Mouse (Mus musculus): Measurements from ENCODE around the gene Tex9. TPM values are rescaled to one million over a fixed set of nuclear protein-coding genes. Genes with fewer than 3 reads are reported as not detected.

The Tex9 gene
- 36.4 and 38.6 TPM in 2 replicates for polyA plus RNA-seq (2015; fragmentation: Nextera tagmentation; extraction: Ambion mirVana)

DNA sequence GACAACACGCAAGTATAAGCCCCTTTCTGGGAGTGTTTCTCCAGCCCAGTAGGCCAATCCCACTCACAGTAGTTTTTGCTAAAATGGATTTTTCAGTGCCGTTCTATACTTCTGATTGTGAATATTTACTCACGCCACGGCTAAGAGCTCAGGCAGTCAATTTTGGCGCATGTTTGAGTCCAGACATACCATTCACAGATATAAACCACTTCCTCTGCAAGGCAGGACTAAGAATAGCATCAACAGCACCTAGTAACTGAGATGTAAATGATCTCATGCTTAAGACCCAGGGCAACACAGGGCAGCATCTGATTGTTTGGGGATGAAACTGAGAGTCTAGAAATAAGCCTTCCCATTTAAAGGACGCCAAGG lies at the start of gene Tex9:
TSS of gene Tex9 (minus strand) at position 19 of the 372 bp plus-strand sequence.
- peak; percentile 62 for ATAC-seq (ENCODE audit: low read depth)
- peaks cover 17% of the 10 kb centered on the region for H3K4me1 ChIP-seq (replicated peaks)
- H3K9ac ChIP-seq: peak within 1 kb of the TSS; percentile 80
- H3K4me2 ChIP-seq: peak within 1 kb of the TSS; percentile 80
- H3K4me3 ChIP-seq: peak within 1 kb of the TSS; percentile 76
- no peaks in the 10 kb centered on the region for H3K9me3 ChIP-seq
- H3K36me3 ChIP-seq: no peaks in the 10 kb centered on the region
- WGBS: 12% methylated on average over 6 of the region's 6 CpGs
- no peaks in the 10 kb centered on the region for H3K27me3 ChIP-seq
- H3K27ac ChIP-seq (replicated peaks): peak within 1 kb of the TSS; percentile 87

DNA sequence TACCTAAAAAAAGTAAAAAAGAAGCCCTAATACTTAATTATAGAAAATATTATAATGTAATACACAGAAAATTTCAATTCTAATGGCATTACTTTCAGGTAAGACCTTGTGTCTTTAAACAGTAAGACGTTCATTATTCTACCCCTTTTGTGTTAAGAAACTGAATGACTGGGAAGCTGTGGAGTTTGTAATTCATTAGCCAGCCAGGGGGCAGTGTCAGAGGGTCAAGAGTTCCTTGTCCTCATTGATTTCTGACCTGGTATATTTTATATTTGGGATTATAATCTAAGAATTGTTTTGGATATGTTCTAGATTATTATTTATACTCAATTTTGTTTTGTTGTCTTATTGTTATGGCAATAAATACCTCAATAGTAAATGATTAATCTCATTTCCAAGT lies 45.1 kb upstream of the Tex9 start:
- Histone ChIP-seq H3K36me3 (peaks cover 5% of the 10 kb centered on the region), H3K4me2 (no peak overlapping the region), H3K27me3 (no peaks in the 10 kb centered on the region), H3K9me3 (no peaks in the 10 kb centered on the region), H3K9ac (no peak overlapping the region), H3K27ac (replicated peaks) (no peak overlapping the region), H3K4me1 (replicated peaks) (peaks cover 15% of the 10 kb centered on the region), H3K4me3 (no peak overlapping the region)
- no peak for ATAC-seq (ENCODE audit: low read depth)
- WGBS: 34% methylated on average over 1 of the region's 1 CpGs

DNA sequence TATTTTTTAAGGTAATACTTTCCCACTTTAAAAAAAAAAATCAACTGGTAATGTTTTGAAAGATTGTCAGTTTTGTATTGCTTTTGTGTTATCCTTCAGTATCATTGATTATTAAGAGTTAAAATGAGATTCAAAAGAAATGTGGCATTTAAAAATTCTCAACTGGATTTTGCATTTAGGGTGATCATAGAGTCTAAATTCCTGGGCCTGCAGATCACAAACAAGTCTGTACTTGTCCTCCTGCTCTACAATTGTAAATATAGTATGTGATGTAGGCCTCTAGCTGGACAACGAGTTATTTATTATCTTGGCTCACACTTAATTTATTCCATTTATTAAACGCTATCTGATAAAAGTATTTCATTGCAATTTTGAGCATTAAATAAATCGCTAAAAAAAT lies 43.4 kb upstream of the Tex9 start:
- Histone ChIP-seq H3K27ac (replicated peaks) (no peak overlapping the region), H3K4me1 (replicated peaks) (peaks cover 25% of the 10 kb centered on the region), H3K36me3 (peaks cover 3% of the 10 kb centered on the region), H3K9me3 (no peaks in the 10 kb centered on the region), H3K4me3 (no peak overlapping the region), H3K4me2 (peak overlapping the region; percentile 67), H3K9ac (no peak overlapping the region), H3K27me3 (no peaks in the 10 kb centered on the region)
- WGBS: 83% methylated on average over 3 of the region's 3 CpGs
- no peak for ATAC-seq (ENCODE audit: low read depth)

DNA sequence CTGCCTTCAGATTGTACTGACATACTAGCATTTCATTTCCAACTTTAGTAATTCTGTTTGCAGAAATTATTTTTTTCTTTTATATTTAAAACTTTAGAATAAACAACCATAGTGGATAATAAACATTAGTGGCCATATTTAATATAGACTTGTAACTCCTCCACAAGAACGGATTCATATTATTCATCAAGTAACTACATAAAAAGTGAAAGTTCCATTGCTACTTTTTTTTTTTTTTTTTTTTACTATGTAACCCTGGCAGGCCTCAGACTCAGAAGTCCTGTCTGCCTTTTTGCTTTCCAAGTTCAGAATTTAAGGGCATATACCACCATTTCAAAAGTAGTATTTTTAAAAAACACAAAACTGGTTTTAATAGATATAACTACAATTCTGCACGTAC lies 43.0 kb upstream of the Tex9 start:
- peak overlapping the region; percentile 67 for H3K4me2 ChIP-seq
- H3K9ac ChIP-seq: no peak overlapping the region
- no peak overlapping the region for H3K27ac ChIP-seq (replicated peaks)
- H3K4me3 ChIP-seq: peak overlapping the region; percentile 35
- WGBS: 94% methylated on average over 2 of the region's 2 CpGs
- ATAC-seq (ENCODE audit: low read depth): no peak
- peaks cover 25% of the 10 kb centered on the region for H3K4me1 ChIP-seq (replicated peaks)
- no peaks in the 10 kb centered on the region for H3K36me3 ChIP-seq
- H3K27me3 ChIP-seq: no peaks in the 10 kb centered on the region
- no peaks in the 10 kb centered on the region for H3K9me3 ChIP-seq

DNA sequence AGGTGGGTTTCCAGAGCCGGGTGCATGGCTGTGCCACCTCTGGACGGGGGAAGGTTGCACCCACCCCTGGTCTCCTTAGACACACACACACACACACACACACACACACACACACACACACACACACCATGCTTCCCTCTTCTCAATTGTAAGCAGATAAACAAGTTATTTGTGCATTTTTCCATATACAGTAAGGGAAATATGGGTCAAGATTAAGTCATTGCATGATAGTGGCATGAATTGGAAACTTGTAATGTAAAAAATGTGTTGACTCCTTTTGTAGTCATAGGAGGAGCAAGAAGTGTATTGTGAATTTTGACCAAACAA lies 41.0 kb upstream of the Tex9 start:
- peaks cover 25% of the 10 kb centered on the region for H3K4me1 ChIP-seq (replicated peaks)
- H3K27me3 ChIP-seq: no peaks in the 10 kb centered on the region
- peak overlapping the region; percentile 67 for H3K4me2 ChIP-seq
- no peaks in the 10 kb centered on the region for H3K36me3 ChIP-seq
- H3K9me3 ChIP-seq: no peaks in the 10 kb centered on the region
- H3K4me3 ChIP-seq: peak overlapping the region; percentile 92
- WGBS: 0% methylated on average over 2 of the region's 2 CpGs
- peak overlapping the region; percentile 100 for H3K27ac ChIP-seq (replicated peaks)
- H3K9ac ChIP-seq: peak overlapping the region; percentile 96
- peak; percentile 17 for ATAC-seq (ENCODE audit: low read depth)

DNA sequence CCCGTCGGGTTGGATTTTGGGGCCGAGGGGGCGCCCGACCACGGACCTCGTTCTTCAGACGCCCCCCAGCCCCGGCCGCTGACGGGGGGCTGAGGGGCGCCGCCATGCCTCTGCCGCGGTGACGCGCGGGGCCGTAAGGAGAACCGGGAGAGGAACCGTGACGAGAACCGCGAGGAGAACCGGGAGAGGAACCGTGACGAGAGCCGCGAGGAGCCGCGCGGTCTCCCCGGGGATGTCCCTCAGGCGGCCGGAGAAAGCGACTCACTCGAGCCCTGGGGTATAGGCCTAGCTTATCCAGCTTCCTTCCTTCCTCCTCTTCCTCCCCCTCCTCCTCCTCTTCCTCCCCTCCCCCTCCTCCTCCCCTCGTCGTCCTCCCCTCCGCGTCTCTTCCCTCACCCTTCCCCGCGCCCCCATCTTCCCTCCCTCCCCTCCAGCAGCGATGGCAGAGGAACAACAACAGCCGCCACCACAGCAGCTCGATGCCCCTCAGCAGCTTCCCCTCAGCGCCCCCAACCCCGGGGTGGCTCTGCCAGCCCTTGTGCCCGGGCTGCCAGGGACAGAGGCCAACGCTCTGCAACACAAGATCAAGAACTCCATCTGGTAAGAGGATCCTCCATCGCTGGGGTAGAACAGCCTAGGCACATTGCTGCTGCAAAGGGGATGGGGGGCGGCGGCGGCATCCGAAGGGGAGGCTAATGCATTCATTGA lies 40.5 kb upstream of the Tex9 start:
- WGBS: under 1% methylated on average over 40 of the region's 55 CpGs
- H3K36me3 ChIP-seq: no peaks in the 10 kb centered on the region
- H3K9ac ChIP-seq: peak overlapping the region; percentile 96
- peak overlapping the region; percentile 92 for H3K4me3 ChIP-seq
- peak overlapping the region; percentile 100 for H3K27ac ChIP-seq (replicated peaks)
- H3K4me1 ChIP-seq (replicated peaks): peaks cover 25% of the 10 kb centered on the region
- no peaks in the 10 kb centered on the region for H3K9me3 ChIP-seq
- peak overlapping the region; percentile 67 for H3K4me2 ChIP-seq
- H3K27me3 ChIP-seq: no peaks in the 10 kb centered on the region
- peak; percentile 62 for ATAC-seq (ENCODE audit: low read depth)

DNA sequence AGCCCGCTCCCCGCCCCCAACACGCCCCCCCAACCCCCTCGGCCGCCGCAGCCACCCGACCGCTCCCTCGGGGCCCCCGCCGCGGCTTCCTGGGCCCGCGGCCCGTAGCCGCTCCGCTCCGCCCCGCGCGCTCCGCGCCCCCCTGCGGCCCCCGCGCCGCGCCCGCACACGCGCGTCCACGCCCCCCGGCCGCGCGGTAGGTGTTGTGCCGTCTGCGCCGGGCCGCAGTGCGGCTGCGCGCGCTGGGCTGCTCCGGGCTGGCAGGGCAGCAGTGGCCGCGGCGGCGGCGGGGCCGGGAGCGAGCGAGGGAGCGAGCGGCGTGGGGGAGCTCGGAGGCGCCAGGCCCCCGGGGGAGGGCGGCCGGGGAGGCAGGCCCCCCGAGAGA lies 40.0 kb upstream of the Tex9 start, which contains the start of gene Rfx7:
TSS of gene Rfx7 (plus strand) at position 245 of the 385 bp plus-strand sequence.
- WGBS: 1% methylated on average over 23 of the region's 63 CpGs
- peak; percentile 94 for ATAC-seq (ENCODE audit: low read depth)
- no peaks in the 10 kb centered on the region for H3K27me3 ChIP-seq
- H3K9ac ChIP-seq: peak within 1 kb of the TSS; percentile 96
- no peaks in the 10 kb centered on the region for H3K36me3 ChIP-seq
- H3K4me2 ChIP-seq: peak within 1 kb of the TSS; percentile 67
- peaks cover 25% of the 10 kb centered on the region for H3K4me1 ChIP-seq (replicated peaks)
- H3K27ac ChIP-seq (replicated peaks): peak within 1 kb of the TSS; percentile 100
- peak within 1 kb of the TSS; percentile 92 for H3K4me3 ChIP-seq
- H3K9me3 ChIP-seq: no peaks in the 10 kb centered on the region

DNA sequence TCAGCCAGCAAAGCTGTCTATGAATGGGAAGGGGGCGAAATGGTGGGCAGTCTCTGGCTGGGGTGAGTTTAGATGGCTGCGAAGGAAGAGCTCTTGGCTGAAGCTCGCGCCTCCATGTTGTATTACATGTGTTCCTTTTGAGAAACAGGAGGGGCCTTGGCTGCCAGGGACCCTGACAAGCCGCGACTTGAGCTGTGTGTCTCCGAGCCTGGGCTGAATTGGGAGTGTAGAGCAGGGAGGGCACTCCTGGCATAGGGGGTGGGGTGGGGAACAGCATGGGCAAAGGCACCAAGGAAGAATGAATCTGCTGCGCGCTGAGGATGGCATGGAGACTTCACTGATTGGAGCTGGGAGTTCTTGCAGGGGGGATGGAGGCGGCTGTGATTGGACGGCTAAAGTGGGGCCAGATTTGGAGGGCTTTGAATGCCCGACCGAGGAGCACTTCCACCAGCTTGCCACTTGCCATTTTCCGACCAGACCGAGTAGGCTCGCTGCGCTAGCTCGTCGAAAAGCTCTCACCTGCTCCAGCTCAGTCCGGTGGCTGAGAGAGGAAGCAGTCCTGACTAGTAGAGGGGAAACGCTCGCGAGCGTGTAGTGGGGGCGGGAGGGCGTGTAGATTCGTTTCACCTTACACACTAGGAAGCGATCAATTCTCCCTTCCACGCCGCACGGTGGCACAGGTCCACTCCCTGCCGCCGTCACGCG lies 39.4 kb upstream of the Tex9 start:
- no peaks in the 10 kb centered on the region for H3K9me3 ChIP-seq
- peaks cover 25% of the 10 kb centered on the region for H3K4me1 ChIP-seq (replicated peaks)
- H3K36me3 ChIP-seq: no peaks in the 10 kb centered on the region
- H3K27me3 ChIP-seq: no peaks in the 10 kb centered on the region
- ATAC-seq (ENCODE audit: low read depth): peak; percentile 91
- H3K27ac ChIP-seq (replicated peaks): peak overlapping the region; percentile 100
- peak overlapping the region; percentile 92 for H3K4me3 ChIP-seq
- H3K4me2 ChIP-seq: peak overlapping the region; percentile 67
- H3K9ac ChIP-seq: peak overlapping the region; percentile 96
- 2% methylated on average over 28 of the region's 35 CpGs for WGBS

DNA sequence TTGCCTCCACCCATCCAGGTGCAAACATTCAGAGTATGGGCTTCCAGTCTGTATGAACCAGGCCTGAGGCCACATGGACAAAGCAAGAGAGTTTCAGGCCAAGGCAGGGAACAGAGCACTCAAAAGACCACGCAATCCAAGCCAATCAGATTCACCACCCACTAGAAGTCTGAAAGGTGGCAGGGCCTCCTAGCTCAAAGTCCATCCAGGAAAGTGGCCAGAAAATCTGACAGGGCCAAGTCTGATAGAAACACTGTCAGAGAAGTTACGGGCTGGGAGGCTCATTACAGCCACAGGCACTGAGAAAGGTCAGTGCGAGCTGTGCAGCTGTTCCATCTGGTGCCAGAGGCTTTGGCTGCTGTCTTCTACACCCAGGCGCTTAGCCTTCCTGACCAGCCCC lies 38.8 kb upstream of the Tex9 start:
- Histone ChIP-seq H3K4me2 (peak overlapping the region; percentile 67), H3K9ac (peak overlapping the region; percentile 96), H3K9me3 (no peaks in the 10 kb centered on the region), H3K4me1 (replicated peaks) (peaks cover 25% of the 10 kb centered on the region), H3K4me3 (peak overlapping the region; percentile 92), H3K27me3 (no peaks in the 10 kb centered on the region), H3K36me3 (no peaks in the 10 kb centered on the region), H3K27ac (replicated peaks) (peak overlapping the region; percentile 100)
- 31% methylated on average over 4 of the region's 4 CpGs for WGBS
- no peak; the same call in none of the 2 replicates for ATAC-seq (ENCODE audit: low read depth)

DNA sequence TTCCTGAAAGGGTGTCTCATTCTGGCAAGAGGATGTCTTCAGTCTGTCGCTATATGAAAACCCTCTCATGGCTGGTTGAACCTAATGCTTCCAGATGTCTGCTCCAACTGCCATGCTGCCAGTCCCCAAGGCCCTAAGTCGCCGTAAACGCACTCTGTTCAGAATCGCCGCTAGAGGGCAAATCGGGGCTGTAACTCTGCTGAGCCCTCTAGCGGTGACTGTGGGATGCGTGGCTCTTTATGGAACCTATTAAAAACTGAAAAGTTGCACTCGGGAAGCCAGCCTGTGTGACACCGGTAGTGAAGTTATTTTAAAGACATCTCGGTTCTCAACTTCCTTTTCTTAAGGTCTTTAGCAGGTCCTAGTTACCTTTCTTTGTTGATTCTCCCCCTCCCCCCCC lies 38.2 kb upstream of the Tex9 start:
- Histone ChIP-seq H3K4me3 (no peak overlapping the region), H3K9ac (no peak overlapping the region), H3K9me3 (no peaks in the 10 kb centered on the region), H3K4me1 (replicated peaks) (peaks cover 22% of the 10 kb centered on the region), H3K27me3 (no peaks in the 10 kb centered on the region), H3K27ac (replicated peaks) (peak overlapping the region; percentile 100), H3K4me2 (peak overlapping the region; percentile 67; the same call in 1 of the 2 replicates), H3K36me3 (no peaks in the 10 kb centered on the region)
- no peak for ATAC-seq (ENCODE audit: low read depth)
- 1% methylated on average over 12 of the region's 12 CpGs for WGBS

DNA sequence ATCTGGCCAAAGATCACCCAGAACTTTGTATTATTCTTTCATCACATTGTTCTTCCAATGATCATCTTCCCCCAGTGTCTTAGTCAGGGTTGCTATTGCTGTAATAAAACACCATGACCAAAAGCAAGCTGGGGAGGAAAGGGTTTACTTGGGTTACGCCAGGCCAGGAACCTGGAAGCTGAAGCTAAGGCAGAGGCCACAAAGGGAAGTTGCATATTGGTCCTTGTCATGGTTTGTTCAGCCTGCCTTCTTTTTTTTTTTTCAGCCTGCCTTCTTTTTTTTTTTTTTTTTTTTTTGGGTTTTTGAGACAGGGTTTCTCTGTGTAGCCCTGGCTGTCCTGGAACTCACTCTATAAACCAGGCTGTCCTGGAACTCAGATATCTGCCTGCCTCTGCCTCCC lies 34.1 kb upstream of the Tex9 start:
- Histone ChIP-seq H3K36me3 (no peaks in the 10 kb centered on the region), H3K4me2 (no peak overlapping the region), H3K4me3 (no peak overlapping the region), H3K27me3 (no peaks in the 10 kb centered on the region), H3K9me3 (no peaks in the 10 kb centered on the region), H3K9ac (no peak overlapping the region), H3K4me1 (replicated peaks) (peaks cover 7% of the 10 kb centered on the region), H3K27ac (replicated peaks) (no peak overlapping the region)
- WGBS: 83% methylated on average over 1 of the region's 1 CpGs
- ATAC-seq (ENCODE audit: low read depth): no peak

DNA sequence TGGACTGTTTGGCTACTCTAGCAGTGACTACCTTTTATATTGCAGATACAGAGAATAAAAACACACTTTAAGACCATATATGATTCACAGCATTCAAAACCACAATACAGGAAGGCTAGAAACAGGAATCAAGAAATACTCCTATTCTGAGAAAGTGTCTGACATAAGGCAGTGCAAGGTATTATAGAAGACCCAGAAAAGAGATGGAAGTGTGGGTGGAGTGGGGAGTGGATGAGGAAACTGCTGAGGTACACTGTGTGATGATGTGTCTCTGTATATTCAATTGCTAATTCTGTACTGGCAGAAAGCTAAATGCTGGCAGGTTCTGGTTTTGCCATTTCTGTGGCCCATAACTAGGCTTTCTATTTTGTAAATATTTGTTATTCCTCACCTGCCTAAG lies 28.8 kb upstream of the Tex9 start:
- no peaks in the 10 kb centered on the region for H3K36me3 ChIP-seq
- ATAC-seq (ENCODE audit: low read depth): no peak
- no peak overlapping the region for H3K4me3 ChIP-seq
- no peak overlapping the region for H3K4me2 ChIP-seq
- no peaks in the 10 kb centered on the region for H3K4me1 ChIP-seq (replicated peaks)
- H3K27me3 ChIP-seq: no peaks in the 10 kb centered on the region
- H3K27ac ChIP-seq (replicated peaks): no peak overlapping the region
- H3K9ac ChIP-seq: no peak overlapping the region
- H3K9me3 ChIP-seq: no peaks in the 10 kb centered on the region
